8 mouse cellular contexts compared by ENCODE assay signal in the genomic region with DNA sequence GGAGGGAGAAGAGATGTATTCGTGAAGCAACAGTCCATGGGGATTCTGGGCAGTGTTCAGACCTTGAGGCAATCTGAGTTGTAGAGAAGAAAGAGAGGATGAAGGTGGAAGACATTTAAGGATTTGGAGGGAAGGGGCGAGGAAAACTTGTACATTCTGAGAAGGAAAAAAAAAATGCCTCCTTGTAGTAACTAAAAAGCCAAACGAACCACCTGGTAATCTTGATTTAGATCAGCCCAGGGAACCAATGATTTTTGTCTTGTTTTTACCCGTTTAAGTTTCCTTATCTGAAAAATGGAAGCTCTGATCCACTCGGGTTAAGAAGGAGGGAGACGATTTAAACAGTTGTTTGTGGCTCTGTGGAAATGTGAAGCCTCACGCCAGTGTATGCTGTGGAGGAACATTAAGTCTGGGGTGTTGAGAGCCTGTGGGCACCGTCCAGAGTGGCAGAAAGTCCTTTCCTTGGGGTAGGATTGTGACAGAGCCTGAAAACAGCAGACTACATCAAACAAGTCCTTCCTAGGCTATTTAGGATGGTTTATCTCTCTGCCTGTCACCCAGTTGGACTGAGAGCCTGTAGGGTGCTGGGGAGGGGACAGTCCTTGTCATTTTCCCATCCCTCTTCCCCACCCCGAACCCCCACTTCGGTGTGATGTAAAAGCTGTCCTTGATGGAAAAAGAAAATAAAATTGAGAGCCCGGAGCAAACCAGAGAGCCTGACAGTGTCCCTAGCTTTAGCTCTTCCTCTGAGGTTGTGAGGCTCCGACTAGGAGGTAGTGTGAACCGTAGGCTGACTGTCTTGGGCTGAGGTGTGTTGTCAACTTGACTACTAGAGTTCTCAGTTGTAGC. TPM values are rescaled to one million over a fixed set of nuclear protein-coding genes. Genes with fewer than 3 reads are reported as not detected.
DNase-seq lines count a peak whose midpoint lies in the region; ATAC-seq and TF ChIP-seq lines count a peak whose summit lies in the region.

No protein-coding gene starts in this region.

- H3K4me2 ChIP-seq in kidney, postnatal 0 days (ENCODE audit: low read length): peak overlapping the region; percentile 79
- peak overlapping the region; percentile 97 for H3K4me2 ChIP-seq in hindbrain, embryonic 16.5 days (ENCODE audit: low read length)
- H3K4me2 ChIP-seq in midbrain, postnatal 0 days (ENCODE audit: low read depth, low read length, poor library complexity, severe bottlenecking): peak overlapping the region; percentile 89

- no peak for ATAC-seq in kidney, postnatal 0 days (replicated peaks; ENCODE audit: low FRiP score, low read depth)
- no peak for ATAC-seq in hindbrain, embryonic 16.5 days
- no peak for ATAC-seq in midbrain, postnatal 0 days (ENCODE audit: low FRiP score)

- peak overlapping the region; percentile 99 for H3K27ac ChIP-seq in kidney, postnatal 0 days
- H3K27ac ChIP-seq in brown adipose tissue, adult 24 weeks (replicated peaks; ENCODE audit: low read depth, low read length): no peak overlapping the region
- peak overlapping the region; percentile 89 for H3K27ac ChIP-seq in hindbrain, embryonic 16.5 days (ENCODE audit: low read depth, low read length)
- peak overlapping the region; percentile 60; the same call in 1 of the 2 replicates for H3K27ac ChIP-seq in midbrain, postnatal 0 days (ENCODE audit: low read depth, low read length)

- H3K36me3 ChIP-seq in kidney, postnatal 0 days (ENCODE audit: insufficient read depth, low read length): 0 out of 2 replicates have a peak, but pooled peaks cover 3% of the 10 kb centered on the region
- H3K36me3 ChIP-seq in hindbrain, embryonic 16.5 days (ENCODE audit: control insufficient read depth, insufficient read depth, low read length): no peaks in the 10 kb centered on the region
- H3K36me3 ChIP-seq in midbrain, postnatal 0 days (ENCODE audit: insufficient read depth, low read length): no peaks in the 10 kb centered on the region

- TF ChIP-seq CTCF in kidney, postnatal 0 days (IDR thresholded peaks at IDR 0.05; ENCODE audit: low read depth): no peak
- TF ChIP-seq CTCF in midbrain, postnatal 0 days (IDR thresholded peaks at IDR 0.05): no peak

- 8% methylated on average over 13 of the region's 13 CpGs for WGBS in kidney, postnatal 0 days
- 14% methylated on average over 13 of the region's 13 CpGs for WGBS in hindbrain, embryonic 16.5 days
- WGBS in midbrain, postnatal 0 days: 16% methylated on average over 13 of the region's 13 CpGs

- H3K9ac ChIP-seq in kidney, postnatal 0 days (ENCODE audit: low read depth, low read length): peak overlapping the region; percentile 99
- peak overlapping the region; percentile 81 for H3K9ac ChIP-seq in hindbrain, embryonic 16.5 days (ENCODE audit: low read depth, low read length)
- peak overlapping the region; percentile 61 for H3K9ac ChIP-seq in midbrain, postnatal 0 days (replicated peaks; ENCODE audit: low read length, poor library complexity, severe bottlenecking)

- H3K4me1 ChIP-seq in kidney, postnatal 0 days (replicated peaks; ENCODE audit: insufficient read depth, low read length): peaks cover 4% of the 10 kb centered on the region; the same call in 1 of the 2 replicates
- H3K4me1 ChIP-seq in brown adipose tissue, adult 24 weeks (ENCODE audit: control insufficient read depth, insufficient read depth, insufficient read length, low read length): no peaks in the 10 kb centered on the region; the same call in 1 of the 2 replicates
- peaks cover 11% of the 10 kb centered on the region; the same call in 1 of the 2 replicates for H3K4me1 ChIP-seq in hindbrain, embryonic 16.5 days (ENCODE audit: control insufficient read depth, insufficient read depth, low read depth, low read length)
- H3K4me1 ChIP-seq in midbrain, postnatal 0 days (ENCODE audit: insufficient read depth, low read length): no peaks in the 10 kb centered on the region

- peak; percentile 16 for DNase-seq in kidney, postnatal 0 days (ENCODE audit: low spot score)
- DNase-seq in kidney, adult 8-10 months: no peak
- DNase-seq in midbrain, postnatal 0 days (ENCODE audit: low spot score): no peak
- DNase-seq in T-cell, adult 2 months (ENCODE audit: low spot score): no peak
- DNase-seq in urinary bladder, postnatal 14 days (ENCODE audit: low spot score): no peak
- DNase-seq in kidney, postnatal 14 days: no peak

- no peaks in the 10 kb centered on the region for H3K9me3 ChIP-seq in kidney, postnatal 0 days (replicated peaks; ENCODE audit: low read length)
- no peaks in the 10 kb centered on the region for H3K9me3 ChIP-seq in hindbrain, embryonic 16.5 days (ENCODE audit: control insufficient read depth, low read length)
- no peaks in the 10 kb centered on the region for H3K9me3 ChIP-seq in midbrain, postnatal 0 days (ENCODE audit: low read length)

- H3K4me3 ChIP-seq in kidney, postnatal 0 days (replicated peaks; ENCODE audit: low read depth, low read length): peak overlapping the region; percentile 92
- peak overlapping the region; percentile 65 for H3K4me3 ChIP-seq in brown adipose tissue, adult 24 weeks (ENCODE audit: insufficient read depth, low read depth, low read length)
- H3K4me3 ChIP-seq in hindbrain, embryonic 16.5 days (ENCODE audit: low read length): peak overlapping the region; percentile 74
- H3K4me3 ChIP-seq in midbrain, postnatal 0 days (ENCODE audit: low read depth, low read length): peak overlapping the region; percentile 64

- H3K27me3 ChIP-seq in kidney, postnatal 0 days (ENCODE audit: insufficient read depth, low read length): no peaks in the 10 kb centered on the region
- H3K27me3 ChIP-seq in hindbrain, embryonic 16.5 days (replicated peaks; ENCODE audit: control insufficient read depth, insufficient read depth, low read length): no peaks in the 10 kb centered on the region
- no peaks in the 10 kb centered on the region for H3K27me3 ChIP-seq in midbrain, postnatal 0 days (ENCODE audit: insufficient read depth, low read length)

RNA-seq across cellular contexts. Expression of a gene that starts 1.5 kb away (rescaled TPM):
- 26.4 and 27.5 TPM in 2 replicates for polyA plus RNA-seq in kidney, postnatal 0 days (2015; fragmentation: Nextera tagmentation; extraction: Ambion mirVana)
- 7.6 and 8.8 TPM in 2 replicates for polyA plus RNA-seq in brown adipose tissue, adult 24 weeks (2012; ENCODE audit: insufficient read depth, insufficient read length, missing spikeins)
- polyA plus RNA-seq in hindbrain, embryonic 16.5 days (2015; fragmentation: Nextera tagmentation; extraction: Ambion mirVana): 10.4 and 14.2 TPM in 2 replicates
- 38.7 and 42.3 TPM in 2 replicates for total RNA-seq in midbrain, postnatal 0 days (2014; rRNA removed)
- polyA plus RNA-seq in midbrain, postnatal 0 days (2015; fragmentation: Nextera tagmentation; extraction: Ambion mirVana): 7.2 and 7.8 TPM in 2 replicates

RNA-seq across cellular contexts. Expression of a gene that starts 31.0 kb away (rescaled TPM):
- polyA plus RNA-seq in kidney, postnatal 0 days (2015; fragmentation: Nextera tagmentation; extraction: Ambion mirVana): 18.5 and 18.7 TPM in 2 replicates
- 37.9 and 55.9 TPM in 2 replicates for polyA plus RNA-seq in brown adipose tissue, adult 24 weeks (2012; ENCODE audit: insufficient read depth, insufficient read length, missing spikeins)
- polyA plus RNA-seq in hindbrain, embryonic 16.5 days (2015; fragmentation: Nextera tagmentation; extraction: Ambion mirVana): 20.5 and 22.3 TPM in 2 replicates
- 66.7 and 69.1 TPM in 2 replicates for total RNA-seq in midbrain, postnatal 0 days (2014; rRNA removed)
- polyA plus RNA-seq in midbrain, postnatal 0 days (2015; fragmentation: Nextera tagmentation; extraction: Ambion mirVana): 12.8 and 16.0 TPM in 2 replicates

RNA-seq across cellular contexts. Expression of a gene that starts 42.8 kb away (rescaled TPM):
- polyA plus RNA-seq in kidney, postnatal 0 days (2015; fragmentation: Nextera tagmentation; extraction: Ambion mirVana): 24.9 and 25.2 TPM in 2 replicates
- 0.67 TPM in 1 of 2 replicates, not detected in the other for polyA plus RNA-seq in brown adipose tissue, adult 24 weeks (2012; ENCODE audit: insufficient read depth, insufficient read length, missing spikeins)
- 10.8 and 15.2 TPM in 2 replicates for polyA plus RNA-seq in hindbrain, embryonic 16.5 days (2015; fragmentation: Nextera tagmentation; extraction: Ambion mirVana)
- total RNA-seq in midbrain, postnatal 0 days (2014; rRNA removed): 13.8 and 18.5 TPM in 2 replicates
- 10.7 and 12.4 TPM in 2 replicates for polyA plus RNA-seq in midbrain, postnatal 0 days (2015; fragmentation: Nextera tagmentation; extraction: Ambion mirVana)
